Mouse (Mus musculus) lung, adult 2 months (tissue): Measurements from ENCODE around the gene Agtrap.

Experiments
- CTCF ChIP-seq: fragments of 200-500 bp; IDR thresholded peaks from 2 replicates; pipeline ENCODE4 v1.5.1; 2011; ENCODE audit warnings: mild to moderate bottlenecking, low read length, control low read depth; ENCODE audit not compliant: insufficient read depth
- POLR2A ChIP-seq: fragments of 200-500 bp; IDR thresholded peaks from 2 replicates; pipeline ENCODE4 v1.6.1; 2011; ENCODE audit warnings: low read depth, mild to moderate bottlenecking, control low read depth, low read length, borderline replicate concordance; ENCODE audit errors: extremely low read depth

GRCm38 (mm10) chr4:148080597-148080973 is 7.2 kb downstream of the Agtrap start:
- TF ChIP-seq CTCF (no peak), POLR2A (no peak)
